Mouse (Mus musculus) kidney, adult 2 months (tissue): ENCODE data around the gene Gm21983.

Source experiments
- CTCF ChIP-seq: fragments of 200-500 bp; conservative IDR thresholded peaks from 2 replicates; pipeline ENCODE4 v1.5.1; 2011; ENCODE audit warnings: low read depth, mild to moderate bottlenecking, control low read depth, low read length, moderate library complexity, mixed read lengths; ENCODE audit not compliant: insufficient read depth, insufficient read length
- POLR2A ChIP-seq: fragments of 200-500 bp; IDR thresholded peaks from one replicate; pipeline ENCODE4 v1.6.1; 2011; ENCODE audit warnings: low read depth, low read length, control low read depth

GRCm38 (mm10) chr7:27133156-27133555, 47.7 kb downstream of the Gm21983 start:
- TF ChIP-seq CTCF, result no peak
- TF ChIP-seq POLR2A, result no peak
